ENCODE assay signal across 10 mouse cellular contexts in genomic region chr16:10737571-10737970, GRCm38 (mm10). TPM values are rescaled to one million over a fixed set of nuclear protein-coding genes. Genes with fewer than 3 reads are reported as not detected.
A peak's percentile ranks its signal among the peaks of the same experiment; 100 is the strongest.
DNase-seq lines count a peak whose midpoint lies in the region; ATAC-seq and TF ChIP-seq lines count a peak whose summit lies in the region.
"Had no signal": no experiment of that assay in that cellular context is flagged by ENCODE, and none has a peak within 500 bp of the region (broad histone marks: within the 10 kb centered on the region; RNA-seq: fewer than 3 reads in every experiment).

No protein-coding gene starts in this region.

- no peak overlapping the region for H3K4me3 ChIP-seq in kidney, adult 2 months (ENCODE audit: insufficient read depth, low read depth, low read length)
- no peak overlapping the region for H3K4me3 ChIP-seq in lung, embryonic 14.5 days (ENCODE audit: low read depth, low read length)
- H3K4me3 ChIP-seq in left cerebral cortex, adult 2 months, result no peak overlapping the region
- H3K4me3 ChIP-seq: myocyte had no signal

- no peaks in the 10 kb centered on the region for H3K36me3 ChIP-seq in kidney, adult 2 months (ENCODE audit: control insufficient read depth, insufficient read depth, low read length)
- no peaks in the 10 kb centered on the region for H3K36me3 ChIP-seq in lung, embryonic 14.5 days (ENCODE audit: insufficient read depth)

- peak overlapping the region; percentile 81 for H3K27ac ChIP-seq in kidney, adult 2 months (ENCODE audit: insufficient read depth, low read depth, low read length)
- H3K27ac ChIP-seq in lung, embryonic 14.5 days (ENCODE audit: low read depth), result peak overlapping the region; percentile 81
- H3K27ac ChIP-seq in left cerebral cortex, adult 2 months, result no peak overlapping the region

- WGBS in kidney, adult 2 months, result 44% methylated on average over 2 of the region's 2 CpGs
- 51% methylated on average over 2 of the region's 2 CpGs for WGBS in lung, embryonic 14.5 days

- H3K9me3 ChIP-seq in lung, embryonic 14.5 days (ENCODE audit: low read depth, low read length), result no peaks in the 10 kb centered on the region

- 0 out of 2 replicates have a peak, but pooled peaks have one; percentile 21 for ATAC-seq in lung, embryonic 14.5 days (ENCODE audit: insufficient read depth)

- TF ChIP-seq POLR2A in kidney, adult 2 months (IDR thresholded peaks at IDR 0.05; ENCODE audit: low read depth, low read length), result no peak

- peak overlapping the region; percentile 16 for H3K9ac ChIP-seq in lung, embryonic 14.5 days

- H3K4me2 ChIP-seq in lung, embryonic 14.5 days, result no peak overlapping the region

- TF ChIP-seq CTCF in kidney, adult 2 months (conservative IDR thresholded peaks at IDR 0.05; ENCODE audit: insufficient read depth, insufficient read length, low read depth, low read length), result no peak
- no peak for TF ChIP-seq CTCF in lung, embryonic 14.5 days (IDR thresholded peaks at IDR 0.05; ENCODE audit: low read depth)
- TF ChIP-seq CTCF in left cerebral cortex, adult 2 months (IDR thresholded peaks at IDR 0.05), result no peak

- intact Hi-C loops in left cerebral cortex, adult 2 months (cut with DNase I), result no loop called here

- peaks cover 18% of the 10 kb centered on the region for H3K4me1 ChIP-seq in kidney, adult 2 months (ENCODE audit: control insufficient read depth, insufficient read depth, low read length)
- H3K4me1 ChIP-seq in lung, embryonic 14.5 days (ENCODE audit: insufficient read depth), result peaks cover 16% of the 10 kb centered on the region; the same call in 1 of the 2 replicates

- peak; percentile 48 for DNase-seq in embryo, embryonic 10 days (ENCODE audit: low spot score)
- no peak for DNase-seq in embryo, embryonic 11 days
- peak; percentile 55 to 80 for DNase-seq in heart, adult 18-20 months
- DNase-seq in kidney, adult 2 months, result peak; percentile 80
- peak; percentile 55 for DNase-seq in lung, embryonic 14.5 days
- no peak for DNase-seq in left cerebral cortex, adult 2 months (ENCODE audit: extremely low spot score in 1 of 2, low spot score in 2 of 2)
- DNase-seq in urinary bladder, postnatal 14 days (ENCODE audit: low spot score), result no peak
- DNase-seq in gastrocnemius, postnatal 4 days (ENCODE audit: low spot score in 2 of 2), result no peak

- H3K27me3 ChIP-seq in kidney, adult 2 months (replicated peaks; ENCODE audit: control insufficient read depth, insufficient read depth, low read length), result no peaks in the 10 kb centered on the region
- H3K27me3 ChIP-seq in lung, embryonic 14.5 days (ENCODE audit: insufficient read depth, low read length), result no peaks in the 10 kb centered on the region

RNA-seq across cellular contexts. Expression of gene Socs1, which starts 47.8 kb away (rescaled TPM):
- total RNA-seq in heart, adult 18-20 months (2021), result under 1 TPM; 0.35 to 0.75 TPM
- 1.8 and 2.7 TPM in 2 replicates for polyA plus RNA-seq in kidney, adult 2 months (2012; rRNA removed)
- polyA plus RNA-seq in lung, embryonic 14.5 days (2014; fragmentation: Nextera tagmentation; extraction: Ambion mirVana), result 9.1 and 9.3 TPM in 2 replicates
- total RNA-seq in left cerebral cortex, adult 2 months (2021), result 1 to 10 TPM in 1 of 2 experiments, under 1 TPM in 1; 0.82 to 1.2 TPM
- total RNA-seq in gastrocnemius, postnatal 4 days (2021), result 1 to 10 TPM; 2.9 to 3.2 TPM

RNA-seq across cellular contexts. Expression of gene Tnp2, which starts 50.9 kb away (rescaled TPM):
- total RNA-seq in heart, adult 18-20 months (2021), result not detected
- 3.7 and 8.9 TPM in 2 replicates for polyA plus RNA-seq in kidney, adult 2 months (2012; rRNA removed)
- not detected in 2 replicates for polyA plus RNA-seq in lung, embryonic 14.5 days (2014; fragmentation: Nextera tagmentation; extraction: Ambion mirVana)
- total RNA-seq in left cerebral cortex, adult 2 months (2021), result not detected
- total RNA-seq in gastrocnemius, postnatal 4 days (2021), result not detected
- polyA plus RNA-seq: C2C12 had no signal

RNA-seq across cellular contexts. Expression of gene Prm3, which starts 53.1 kb away (rescaled TPM):
- not detected for total RNA-seq in heart, adult 18-20 months (2021)
- not detected in 2 replicates for polyA plus RNA-seq in kidney, adult 2 months (2012; rRNA removed)
- not detected in 2 replicates for polyA plus RNA-seq in lung, embryonic 14.5 days (2014; fragmentation: Nextera tagmentation; extraction: Ambion mirVana)
- total RNA-seq in left cerebral cortex, adult 2 months (2021), result not detected
- not detected for total RNA-seq in gastrocnemius, postnatal 4 days (2021)
- polyA plus RNA-seq: C2C12, myocyte had no signal

RNA-seq across cellular contexts. Expression of gene Prm2, which starts 58.4 kb away (rescaled TPM):
- not detected for total RNA-seq in heart, adult 18-20 months (2021)
- 1.8 and 5.4 TPM in 2 replicates for polyA plus RNA-seq in kidney, adult 2 months (2012; rRNA removed)
- polyA plus RNA-seq in lung, embryonic 14.5 days (2014; fragmentation: Nextera tagmentation; extraction: Ambion mirVana), result not detected in 2 replicates
- total RNA-seq in left cerebral cortex, adult 2 months (2021), result not detected
- total RNA-seq in gastrocnemius, postnatal 4 days (2021), result not detected
- polyA plus RNA-seq: C2C12, myocyte had no signal

Comparison
In these comparisons a context has a peak if more than half of its experiments do, and no peak if none do; other contexts are left out.
1. DNase-seq: peak in embryo, embryonic 10 days (single experiment), heart, adult 18-20 months (2 of 2), kidney, adult 2 months (single experiment) and lung, embryonic 14.5 days (single experiment); none in embryo, embryonic 11 days (single experiment), left cerebral cortex, adult 2 months (0 of 2), urinary bladder, postnatal 14 days (single experiment) and gastrocnemius, postnatal 4 days (0 of 2).